Comparison of ENCODE assay signal across 13 mouse cellular contexts in the genomic region with DNA sequence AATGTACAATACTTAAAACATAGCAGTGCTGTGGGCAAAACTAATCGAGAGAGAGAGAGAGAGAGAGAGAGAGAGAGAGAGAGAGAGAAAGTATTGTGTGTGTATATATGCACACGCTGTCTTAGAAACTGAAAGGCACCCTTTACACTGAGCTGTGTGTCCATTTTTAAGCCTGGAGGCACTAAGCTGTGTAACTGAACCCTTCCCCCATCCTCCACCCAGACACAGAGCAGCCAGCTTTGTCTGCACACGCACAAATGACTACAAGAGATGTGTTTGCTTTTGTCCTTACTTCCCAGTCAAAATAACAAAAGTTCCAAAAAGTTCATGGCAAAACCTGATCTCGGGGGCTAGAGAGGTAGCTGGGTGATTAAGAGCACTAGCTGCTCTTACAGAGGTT.
DNase-seq lines count a peak whose midpoint lies in the region; ATAC-seq and TF ChIP-seq lines count a peak whose summit lies in the region.
"Had no signal": no experiment of that assay in that cellular context is flagged by ENCODE, and none has a peak within 500 bp of the region (broad histone marks: within the 10 kb centered on the region; RNA-seq: fewer than 3 reads in every experiment).

No protein-coding gene starts in this region.

- H3K27ac ChIP-seq in gastrocnemius, adult 2 months: peak overlapping the region; percentile 80
- H3K27ac ChIP-seq in midbrain, embryonic 14.5 days (replicated peaks; ENCODE audit: low read depth, low read length): no peak overlapping the region
- no peak overlapping the region for H3K27ac ChIP-seq in midbrain, embryonic 13.5 days
- 0 out of 2 replicates have a peak overlapping the region, but pooled peaks have one; percentile 14 for H3K27ac ChIP-seq in embryonic facial prominence, embryonic 12.5 days
- 0 out of 2 replicates have a peak overlapping the region, but pooled peaks have one; percentile 42 for H3K27ac ChIP-seq in limb, embryonic 10.5 days
- H3K27ac ChIP-seq in left cerebral cortex, adult 2 months: no peak overlapping the region
- H3K27ac ChIP-seq: forebrain, embryonic 15.5 days; heart, embryonic 15.5 days; hindbrain, embryonic 13.5 days had no signal

- WGBS in midbrain, embryonic 14.5 days: 51% methylated on average over 4 of the region's 4 CpGs
- WGBS in midbrain, embryonic 13.5 days: 46% methylated on average over 4 of the region's 4 CpGs
- WGBS in embryonic facial prominence, embryonic 12.5 days: 31% methylated on average over 4 of the region's 4 CpGs
- 67% methylated on average over 4 of the region's 4 CpGs for WGBS in limb, embryonic 10.5 days

- no peak overlapping the region for H3K4me3 ChIP-seq in gastrocnemius, adult 2 months
- H3K4me3 ChIP-seq in midbrain, embryonic 14.5 days (replicated peaks; ENCODE audit: low read depth, low read length): no peak overlapping the region
- H3K4me3 ChIP-seq in midbrain, embryonic 13.5 days (replicated peaks): no peak overlapping the region
- H3K4me3 ChIP-seq in embryonic facial prominence, embryonic 12.5 days: no peak overlapping the region
- H3K4me3 ChIP-seq in limb, embryonic 10.5 days: no peak overlapping the region
- no peak overlapping the region for H3K4me3 ChIP-seq in left cerebral cortex, adult 2 months
- H3K4me3 ChIP-seq: forebrain, embryonic 15.5 days; heart, embryonic 15.5 days; hindbrain, embryonic 13.5 days had no signal

- DNase-seq in gastrocnemius, adult 2 months: no peak
- DNase-seq in gastrocnemius, adult 18-20 months (ENCODE audit: low spot score): no peak
- DNase-seq in midbrain, embryonic 14.5 days: peak; percentile 34
- no peak for DNase-seq in limb, embryonic 10.5 days (ENCODE audit: low spot score)
- DNase-seq in right cerebral cortex, postnatal 10 days (ENCODE audit: low spot score in 2 of 2): no peak
- no peak for DNase-seq in left cerebral cortex, adult 2 months (ENCODE audit: extremely low spot score in 1 of 2, low spot score in 2 of 2)
- DNase-seq: cerebellum, adult 11 months; heart, postnatal 36 days had no signal

- no peak overlapping the region for H3K9ac ChIP-seq in midbrain, embryonic 14.5 days (replicated peaks; ENCODE audit: low read length)
- H3K9ac ChIP-seq in midbrain, embryonic 13.5 days (replicated peaks): no peak overlapping the region
- no peak overlapping the region for H3K9ac ChIP-seq in embryonic facial prominence, embryonic 12.5 days
- H3K9ac ChIP-seq: forebrain, embryonic 15.5 days; heart, embryonic 15.5 days; hindbrain, embryonic 13.5 days had no signal

- intact Hi-C loops in gastrocnemius, adult 2 months (cut with DNase I): loop anchor here (1.0 to 2.0 kb wide), 2 partner anchors 110 to 133 kb away; no protein-coding TSS in a partner anchor
- intact Hi-C loops in left cerebral cortex, adult 2 months (cut with DNase I): loop anchor here (1.0 to 2.0 kb wide), 2 partner anchors 110 to 133 kb away; no protein-coding TSS in a partner anchor

- no peak for ATAC-seq in midbrain, embryonic 14.5 days (ENCODE audit: low FRiP score, low TSS enrichment)
- no peak for ATAC-seq in midbrain, embryonic 13.5 days
- ATAC-seq in embryonic facial prominence, embryonic 12.5 days (ENCODE audit: insufficient number of reproducible peaks, insufficient read depth, low FRiP score, low TSS enrichment): no peak

- no peak overlapping the region for H3K4me2 ChIP-seq in midbrain, embryonic 14.5 days (ENCODE audit: low read length)
- H3K4me2 ChIP-seq in midbrain, embryonic 13.5 days (replicated peaks): no peak overlapping the region
- no peak overlapping the region for H3K4me2 ChIP-seq in embryonic facial prominence, embryonic 12.5 days (replicated peaks)
- H3K4me2 ChIP-seq: forebrain, embryonic 15.5 days; heart, embryonic 15.5 days; hindbrain, embryonic 13.5 days had no signal

- no peaks in the 10 kb centered on the region for H3K27me3 ChIP-seq in midbrain, embryonic 14.5 days (ENCODE audit: control insufficient read depth, insufficient read depth, low read length)
- H3K27me3 ChIP-seq in midbrain, embryonic 13.5 days: no peaks in the 10 kb centered on the region
- no peaks in the 10 kb centered on the region for H3K27me3 ChIP-seq in embryonic facial prominence, embryonic 12.5 days
- no peaks in the 10 kb centered on the region for H3K27me3 ChIP-seq in limb, embryonic 10.5 days (ENCODE audit: low read depth, poor library complexity, severe bottlenecking)
- H3K27me3 ChIP-seq: forebrain, embryonic 15.5 days; heart, embryonic 15.5 days; hindbrain, embryonic 13.5 days had no signal

- 0 out of 2 replicates have a peak, but pooled peaks cover 2% of the 10 kb centered on the region for H3K4me1 ChIP-seq in midbrain, embryonic 14.5 days (ENCODE audit: control insufficient read depth, insufficient read depth, low read length)
- peaks cover 8% of the 10 kb centered on the region for H3K4me1 ChIP-seq in midbrain, embryonic 13.5 days (replicated peaks)
- peaks cover 16% of the 10 kb centered on the region for H3K4me1 ChIP-seq in embryonic facial prominence, embryonic 12.5 days
- peaks cover 16% of the 10 kb centered on the region for H3K4me1 ChIP-seq in limb, embryonic 10.5 days

- no peaks in the 10 kb centered on the region for H3K9me3 ChIP-seq in midbrain, embryonic 14.5 days (ENCODE audit: control insufficient read depth, low read length)
- no peaks in the 10 kb centered on the region for H3K9me3 ChIP-seq in midbrain, embryonic 13.5 days
- no peaks in the 10 kb centered on the region for H3K9me3 ChIP-seq in embryonic facial prominence, embryonic 12.5 days
- no peaks in the 10 kb centered on the region for H3K9me3 ChIP-seq in limb, embryonic 10.5 days (replicated peaks)
- H3K9me3 ChIP-seq: forebrain, embryonic 15.5 days; heart, embryonic 15.5 days; hindbrain, embryonic 13.5 days had no signal

- TF ChIP-seq CTCF in gastrocnemius, adult 2 months (IDR thresholded peaks at IDR 0.05): no peak
- no peak for TF ChIP-seq CTCF in left cerebral cortex, adult 2 months (IDR thresholded peaks at IDR 0.05)

- no peaks in the 10 kb centered on the region for H3K36me3 ChIP-seq in midbrain, embryonic 14.5 days (ENCODE audit: control insufficient read depth, insufficient read depth, low read length)
- H3K36me3 ChIP-seq in midbrain, embryonic 13.5 days: 0 out of 2 replicates have a peak, but pooled peaks cover 7% of the 10 kb centered on the region
- no peaks in the 10 kb centered on the region for H3K36me3 ChIP-seq in embryonic facial prominence, embryonic 12.5 days
- H3K36me3 ChIP-seq in limb, embryonic 10.5 days: peaks cover 22% of the 10 kb centered on the region
- H3K36me3 ChIP-seq: forebrain, embryonic 15.5 days; heart, embryonic 15.5 days had no signal

Comparison
In these comparisons a context has a peak if more than half of its experiments do, and no peak if none do; other contexts are left out.
1. H3K27ac ChIP-seq: peak in gastrocnemius, adult 2 months (single experiment), embryonic facial prominence, embryonic 12.5 days (single experiment) and limb, embryonic 10.5 days (single experiment); none in midbrain, embryonic 14.5 days (single experiment), midbrain, embryonic 13.5 days (single experiment) and left cerebral cortex, adult 2 months (single experiment).